Mouse (Mus musculus) heart, postnatal 14 days (tissue): ENCODE results near the gene Pnp. TPM values are rescaled to one million over a fixed set of nuclear protein-coding genes. Genes with fewer than 3 reads are reported as not detected.
"Not testable (repeated sequence)": the region's sequence is repeated elsewhere in the genome, so short reads cannot be mapped to it uniquely, and the experiment has no call there.

Experiments used
- DNase-seq, 2 experiments: peaks; one replicate each; pipeline ENCODE4 v3.0.0; 2021 to 2022
- intact Hi-C: fragments of 180-260 bp; cut with DNase I; formaldehyde crosslinking; loops from one replicate; pipeline ENCODE4 v1.15.1; 2025
- total RNA-seq, 2 experiments: library from RNA; stranded (reverse); gene quantifications; 2 replicates each; pipeline ENCODE4 v1.2.3; 2021

Gene Pnp
- total RNA-seq, 2 experiments from 2014 or later, result 15.6 to 17.3 TPM

DNA sequence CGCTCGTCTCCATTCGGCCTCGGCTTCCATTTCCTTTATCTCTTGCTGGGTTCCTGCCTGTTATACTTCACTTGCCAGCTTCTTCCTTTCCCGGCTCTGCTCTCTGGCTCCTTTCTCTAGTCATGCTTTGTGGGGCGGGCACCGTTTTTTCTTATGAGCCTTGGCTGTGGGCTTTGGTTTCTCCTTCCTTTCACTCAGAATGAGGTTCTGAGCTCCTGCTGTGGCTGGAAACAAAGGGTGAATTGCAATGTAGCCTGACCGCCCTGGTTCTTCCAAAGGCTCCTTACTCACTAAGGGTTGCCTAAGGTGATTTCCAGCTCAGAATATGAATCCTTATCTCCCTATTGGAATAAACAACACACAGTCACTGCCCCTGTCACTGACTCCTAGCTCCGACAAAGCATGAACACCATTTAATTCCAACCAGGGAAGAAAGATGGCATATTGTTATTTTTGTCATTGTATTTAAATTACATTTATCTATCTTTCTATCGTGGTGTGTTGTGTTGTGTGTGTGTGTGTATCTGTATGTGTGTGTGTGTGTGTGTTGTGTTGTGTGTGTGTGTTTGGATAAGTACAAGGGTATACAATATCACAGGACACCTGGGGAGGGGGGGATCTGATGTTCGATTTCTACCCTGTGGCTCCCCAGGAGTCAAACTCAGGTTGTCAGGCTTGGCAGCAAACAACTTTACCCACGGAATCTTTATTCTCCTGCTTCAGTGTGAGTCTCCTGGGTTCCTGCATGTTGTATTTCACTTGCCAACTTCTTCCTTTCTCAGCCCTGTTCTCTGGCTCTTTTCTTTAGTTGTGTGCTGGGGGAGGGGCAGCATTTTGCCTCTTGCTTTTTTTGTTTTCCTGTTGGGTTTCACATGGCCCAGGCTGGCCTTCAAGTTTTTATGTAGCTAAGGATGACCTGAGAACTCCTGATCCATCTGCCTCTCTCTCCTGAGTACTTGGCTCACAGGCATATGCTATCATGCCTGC, 39.0 kb downstream of the Pnp start:
- DNase-seq, result peak in 1 of 2 experiments; percentile 37
- intact Hi-C loops, result no loop called here

GRCm38 (mm10) chr14:50970822-50971221, 39.9 kb downstream of the Pnp start:
- intact Hi-C loops, result no loop called here

GRCm38 (mm10) chr14:50973054-50973453, 42.2 kb downstream of the Pnp start:
- intact Hi-C loops, DNase-seq: not testable (repeated sequence)

More at GRCm38 (mm10) chr14:50970822-50971221, 39.9 kb downstream of the Pnp start:
- DNase-seq, result no peak

DNA sequence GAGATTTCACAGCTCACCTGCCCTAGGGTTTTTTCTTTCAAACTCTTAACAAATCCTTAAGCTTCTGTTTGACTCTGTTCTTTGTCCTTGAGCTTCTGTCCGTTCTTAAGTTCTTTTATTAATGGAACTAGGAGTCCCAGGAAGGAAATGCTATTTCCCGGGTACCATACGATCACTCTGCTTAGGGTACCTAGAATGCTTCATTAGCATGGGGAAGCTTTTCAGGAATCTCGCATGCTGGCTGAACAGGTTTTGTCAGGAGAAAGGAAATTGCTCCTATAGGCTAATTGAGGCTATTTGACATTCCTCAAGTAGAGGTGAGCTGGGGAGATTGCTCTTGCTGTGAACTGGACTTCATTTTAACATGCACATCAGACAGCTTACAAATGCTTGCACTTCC, 42.8 kb downstream of the Pnp start:
- intact Hi-C loops, result no loop called here

GRCm38 (mm10) chr14:50975001-50975400, 44.1 kb downstream of the Pnp start:
- intact Hi-C loops, result no loop called here

More for the DNA sequence above, 42.8 kb downstream of the Pnp start:
- no peak for DNase-seq

GRCm38 (mm10) chr14:50976674-50977073, 45.8 kb downstream of the Pnp start:
- intact Hi-C loops, result loop anchor here (1.0 to 2.0 kb wide), 2 partner anchors 46 to 88 kb away; no protein-coding TSS in a partner anchor
- no peak for DNase-seq

More at GRCm38 (mm10) chr14:50975001-50975400, 44.1 kb downstream of the Pnp start:
- no peak for DNase-seq

DNA sequence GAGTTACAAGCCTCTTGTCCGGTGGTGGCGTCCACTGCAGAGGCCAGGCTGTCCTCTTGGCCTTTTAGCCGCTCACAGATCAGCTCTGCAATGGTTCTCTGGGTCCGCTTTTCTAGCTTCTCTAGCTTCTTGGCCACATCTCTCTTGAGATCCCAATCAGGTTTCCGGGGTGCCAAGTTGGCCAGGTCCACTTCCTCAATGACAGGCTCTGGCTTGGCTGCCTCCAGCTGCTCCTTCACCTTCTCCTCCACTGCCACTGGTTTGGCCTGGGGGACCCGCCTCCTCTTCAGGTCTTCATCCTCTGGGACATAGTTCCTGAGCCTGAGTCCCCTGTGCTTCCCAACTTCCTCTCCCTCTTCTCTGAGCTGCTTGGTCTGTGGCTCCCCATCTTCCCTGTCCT, 47.6 kb downstream of the Pnp start:
- DNase-seq, intact Hi-C loops: not testable (repeated sequence)

- DNase-seq, result no peak
- intact Hi-C loops, result no loop called here
These were observed 48.7 kb downstream of the Pnp start for GRCm38 (mm10) chr14:50979631-50980030.

DNA sequence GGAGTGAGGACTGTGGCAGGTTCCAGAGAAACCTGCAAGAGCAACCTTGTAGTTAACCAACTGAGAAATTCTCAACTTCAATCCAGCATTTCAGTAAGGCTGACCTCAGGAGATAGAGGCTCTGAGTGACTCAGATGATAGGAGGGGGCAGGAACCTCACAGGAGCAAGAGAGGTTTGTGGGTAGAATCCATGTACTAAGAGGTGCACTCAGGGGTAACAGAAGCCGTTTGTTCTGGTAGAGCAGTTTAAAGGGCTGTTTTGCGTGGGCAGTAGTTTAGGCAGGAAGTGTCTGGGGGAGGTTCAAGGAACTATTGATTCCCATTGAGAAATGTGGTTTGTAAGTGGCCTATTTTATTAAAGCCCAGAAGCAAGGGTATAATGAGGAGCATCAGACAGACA, 50.3 kb downstream of the Pnp start:
- intact Hi-C loops, result no loop called here
- DNase-seq, result no peak

- no peak for DNase-seq
- intact Hi-C loops, result no loop called here
These were observed 51.0 kb downstream of the Pnp start for GRCm38 (mm10) chr14:50981837-50982236.

GRCm38 (mm10) chr14:50987668-50988067, 56.8 kb downstream of the Pnp start:
- intact Hi-C loops, result no loop called here
- no peak for DNase-seq

DNA sequence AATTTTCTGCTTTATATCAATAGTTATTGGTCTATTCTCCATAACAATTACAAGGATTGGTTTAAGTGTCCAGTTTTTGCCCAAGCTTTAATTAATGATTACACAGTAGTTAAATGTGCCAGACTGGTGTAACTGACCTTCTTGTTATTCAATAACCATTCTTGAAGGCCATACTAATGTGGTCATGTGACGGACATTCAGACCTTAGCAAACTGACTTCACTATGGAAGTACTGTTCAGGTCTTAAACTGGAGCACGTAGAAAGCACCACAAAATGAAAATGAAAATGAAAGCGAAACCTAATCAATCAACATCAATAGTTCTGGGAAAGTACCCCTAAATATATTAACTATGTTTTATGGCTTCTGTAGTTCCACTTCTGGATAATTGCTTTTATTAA, 60.2 kb downstream of the Pnp start:
- DNase-seq, result no peak
- intact Hi-C loops, result no loop called here

DNA sequence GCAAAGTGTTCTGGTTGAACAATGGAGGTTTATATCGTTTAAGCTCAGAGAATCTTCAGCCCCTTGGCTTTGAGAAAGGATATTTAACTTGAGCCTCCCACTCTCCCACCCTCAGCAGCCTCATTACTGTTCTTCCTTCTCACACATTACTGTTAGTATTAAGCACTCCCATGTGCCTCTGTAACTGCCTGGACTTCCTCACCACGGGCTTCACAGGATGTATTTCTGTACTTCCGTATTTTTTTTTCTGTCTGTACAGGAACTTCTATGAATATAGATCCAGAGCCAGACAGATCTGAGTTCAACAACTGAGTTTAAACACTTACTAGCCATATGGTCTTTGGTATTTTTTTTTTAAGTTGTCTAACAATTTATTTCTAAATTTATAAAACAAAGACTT, 66.2 kb downstream of the Pnp start:
- intact Hi-C loops, result no loop called here
- no peak for DNase-seq

GRCm38 (mm10) chr14:50997999-50998666, 67.3 kb downstream of the Pnp start:
- intact Hi-C loops, result no loop called here
- no peak for DNase-seq

GRCm38 (mm10) chr14:51007152-51007801, 76.4 kb downstream of the Pnp start, which contains the start of gene Rnase10:
Gene Rnase10, plus strand, starts transcription at chr14:51007751.
- no peak for DNase-seq
- intact Hi-C loops, result no loop called here

- peak; percentile 64 to 73 for DNase-seq
- intact Hi-C loops, result no loop called here
These were observed 77.2 kb downstream of the Pnp start for GRCm38 (mm10) chr14:51007914-51008713.

DNA sequence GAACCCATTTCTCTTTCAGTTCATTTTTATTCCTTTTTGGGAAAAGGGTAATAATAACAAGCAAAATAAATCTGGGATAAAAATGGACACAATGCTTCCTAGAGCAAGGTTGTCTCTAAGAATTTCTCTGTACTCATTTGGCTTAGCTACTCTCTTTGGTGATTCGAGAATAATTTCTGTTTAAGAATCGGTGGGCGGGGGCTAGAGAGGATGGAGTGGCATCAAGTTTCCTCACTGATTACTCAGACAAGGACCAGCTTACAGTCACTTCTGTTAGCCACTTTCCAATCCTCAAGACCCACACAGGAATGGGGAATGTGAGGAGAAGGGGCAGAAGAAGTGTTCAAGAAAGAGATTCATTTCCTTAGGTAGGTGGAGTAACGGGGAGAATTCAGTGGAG, 77.9 kb downstream of the Pnp start:
- peak in 1 of 2 experiments; percentile 6 for DNase-seq
- intact Hi-C loops, result no loop called here

DNA sequence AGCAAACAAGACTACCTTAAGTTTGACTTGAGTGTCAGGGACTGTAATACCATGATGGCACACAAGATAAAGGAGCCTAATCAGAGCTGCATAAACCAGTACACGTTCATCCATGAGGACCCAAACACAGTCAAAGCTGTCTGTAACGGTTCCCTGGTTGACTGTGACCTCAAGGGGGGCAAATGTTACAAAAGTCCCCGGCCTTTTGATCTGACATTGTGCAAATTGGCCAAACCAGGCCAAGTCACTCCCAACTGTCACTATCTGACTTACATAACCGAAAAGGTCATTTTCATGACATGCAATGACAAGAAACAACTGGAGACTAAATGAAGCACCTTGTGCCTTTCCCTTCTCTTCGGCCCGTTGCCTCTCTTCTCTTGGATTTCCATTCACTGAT, 78.7 kb downstream of the Pnp start:
- DNase-seq, result no peak
- intact Hi-C loops, result no loop called here

DNA sequence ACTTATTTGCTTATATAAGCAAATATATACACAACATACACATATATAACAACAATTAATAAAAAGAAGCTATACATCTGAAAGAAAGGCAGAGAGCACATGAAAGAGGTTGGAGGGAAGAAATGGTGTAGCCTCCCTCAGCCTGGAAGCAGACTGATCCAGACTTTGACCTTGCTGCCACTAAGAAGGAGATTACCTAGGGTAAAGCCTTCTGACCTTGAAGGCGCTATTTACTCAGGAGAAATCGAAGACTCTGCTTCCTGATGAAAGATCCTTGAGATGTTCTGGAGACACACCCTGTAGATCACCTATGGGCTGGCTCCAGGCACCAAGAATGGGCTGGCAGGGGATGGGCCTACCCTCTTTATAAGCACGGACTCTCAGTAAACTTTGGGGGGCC, 83.8 kb downstream of the Pnp start:
- intact Hi-C loops, DNase-seq: not testable (repeated sequence)
